Mouse (Mus musculus) forebrain, embryonic 13.5 days (tissue): ENCODE measurements around the gene Krtap4-7. TPM values are rescaled to one million over a fixed set of nuclear protein-coding genes. Genes with fewer than 3 reads are reported as not detected.
"Not testable (repeated sequence)": the region's sequence is repeated elsewhere in the genome, so short reads cannot be mapped to it uniquely, and the experiment has no call there.

Source experiments
- ATAC-seq: fragments of 200-750 bp; cut with Nextera tagmentation; 2 replicates; pipeline ENCODE4 v1.8.0; 2017
- H3K27ac ChIP-seq: fragments of 300-500 bp; sonication (generic); 2 replicates; pipeline ENCODE4 v1.5.1; 2015; ENCODE audit warnings: inconsistent platforms, mild to moderate bottlenecking, moderate library complexity
- H3K27me3 ChIP-seq: fragments of 300-500 bp; sonication (generic); 2 replicates; pipeline ENCODE4 v1.6.1; 2015; ENCODE audit warnings: mild to moderate bottlenecking, inconsistent platforms
- H3K36me3 ChIP-seq: fragments of 300-500 bp; sonication (generic); 2 replicates; pipeline ENCODE4 v1.6.1; 2015; ENCODE audit warnings: mild to moderate bottlenecking, inconsistent platforms; ENCODE audit not compliant: poor library complexity, severe bottlenecking
- H3K4me1 ChIP-seq: fragments of 300-500 bp; sonication (generic); 2 replicates; pipeline ENCODE4 v1.6.1; 2015; ENCODE audit warnings: inconsistent platforms
- H3K4me2 ChIP-seq: fragments of 300-500 bp; sonication (generic); 2 replicates; pipeline ENCODE4 v1.6.1; 2015; ENCODE audit warnings: inconsistent platforms, mild to moderate bottlenecking, moderate library complexity
- H3K4me3 ChIP-seq: fragments of 300-500 bp; sonication (generic); 2 replicates; pipeline ENCODE4 v1.5.1; 2015; ENCODE audit warnings: mild to moderate bottlenecking, inconsistent platforms
- H3K9ac ChIP-seq: fragments of 300-500 bp; sonication (generic); 2 replicates; pipeline ENCODE4 v1.6.1; 2015; ENCODE audit warnings: mild to moderate bottlenecking, inconsistent platforms
- H3K9me3 ChIP-seq: fragments of 300-500 bp; sonication (generic); replicated peaks from 2 replicates; pipeline ENCODE4 v1.6.1; 2016; ENCODE audit warnings: inconsistent platforms
- WGBS: fragments of 180-500 bp; shearing (Covaris S2); methylation state at CpG from one replicate; pipeline ENCODE4 v1.1.7; 2015; 5-methylcytosine and 5-hydroxymethylcytosine counted together
- polyA plus RNA-seq: library from polyadenylated mRNA; unstranded; fragments of >200 nt; fragmentation: Nextera tagmentation; extraction: Ambion mirVana; gene quantifications from 2 replicates; pipeline ENCODE4 v1.2.1, GENCODE M21; 2015

Krtap4-7 gene
- polyA plus RNA-seq, 1 experiment from 2014 or later, result not detected

GRCm38 (mm10) chr11:99637086-99637485, 6.8 kb downstream of the Krtap4-7 start:
- ATAC-seq, result no peak
- H3K9ac ChIP-seq, result no peak overlapping the region
- H3K27ac ChIP-seq, result no peak overlapping the region
- 79% methylated on average over 1 of the region's 1 CpGs for WGBS
- H3K9me3 ChIP-seq, result no peaks in the 10 kb centered on the region
- no peaks in the 10 kb centered on the region for H3K36me3 ChIP-seq
- no peak overlapping the region for H3K4me2 ChIP-seq
- H3K27me3 ChIP-seq, result no peaks in the 10 kb centered on the region
- no peak overlapping the region for H3K4me3 ChIP-seq
- no peaks in the 10 kb centered on the region for H3K4me1 ChIP-seq

- 40% methylated on average over 8 of the region's 8 CpGs for WGBS
- Histone ChIP-seq H3K36me3 (no peaks in the 10 kb centered on the region), H3K9me3 (no peaks in the 10 kb centered on the region), H3K4me2 (no peak within 1 kb of the TSS), H3K27ac (no peak within 1 kb of the TSS), H3K4me3 (no peak within 1 kb of the TSS), H3K4me1 (no peaks in the 10 kb centered on the region), H3K27me3 (no peaks in the 10 kb centered on the region), H3K9ac (no peak within 1 kb of the TSS)
- no peak for ATAC-seq
Observed at GRCm38 (mm10) chr11:99634653-99635134, 9.2 kb downstream of the Krtap4-7 start, which contains the start of gene Krtap4-2. Krtap4-2 (minus strand) TSS chr11:99635084.

DNA sequence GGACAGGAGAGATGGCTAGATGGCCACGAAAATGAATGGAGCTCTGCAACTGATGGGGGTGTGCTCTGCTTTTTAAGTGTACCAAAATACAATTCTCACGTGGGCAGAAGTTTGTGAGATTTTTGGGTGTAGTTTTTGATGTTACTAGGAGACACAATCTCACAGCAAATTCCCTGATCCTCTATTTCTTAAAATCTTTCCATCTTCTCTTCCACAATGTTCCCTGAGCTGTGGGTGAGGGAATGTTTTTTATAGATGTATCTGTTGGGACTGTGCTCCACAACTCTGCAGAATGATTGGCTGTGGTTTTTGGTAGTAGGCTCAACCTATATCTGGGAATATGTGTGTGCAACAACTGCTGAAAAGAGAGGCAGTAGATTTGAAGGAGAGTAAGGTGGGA, 10.6 kb downstream of the Krtap4-7 start:
- H3K27ac ChIP-seq, result no peak overlapping the region
- H3K4me3 ChIP-seq, result no peak overlapping the region
- 76% methylated on average over 2 of the region's 2 CpGs for WGBS
- no peaks in the 10 kb centered on the region for H3K27me3 ChIP-seq
- H3K4me1 ChIP-seq, result no peaks in the 10 kb centered on the region
- H3K36me3 ChIP-seq, result no peaks in the 10 kb centered on the region
- ATAC-seq, result no peak
- H3K4me2 ChIP-seq, result no peak overlapping the region
- no peak overlapping the region for H3K9ac ChIP-seq
- H3K9me3 ChIP-seq, result no peaks in the 10 kb centered on the region

GRCm38 (mm10) chr11:99630890-99631289, 13.0 kb downstream of the Krtap4-7 start:
- ATAC-seq, result no peak
- Histone ChIP-seq H3K27me3 (no peaks in the 10 kb centered on the region), H3K27ac (no peak overlapping the region), H3K9me3 (no peaks in the 10 kb centered on the region), H3K9ac (no peak overlapping the region), H3K4me1 (no peaks in the 10 kb centered on the region), H3K4me3 (no peak overlapping the region), H3K36me3 (no peaks in the 10 kb centered on the region), H3K4me2 (no peak overlapping the region)
- 78% methylated on average over 3 of the region's 3 CpGs for WGBS

- no peaks in the 10 kb centered on the region for H3K4me1 ChIP-seq
- no peaks in the 10 kb centered on the region for H3K9me3 ChIP-seq
- no peak within 1 kb of the TSS for H3K4me2 ChIP-seq
- ATAC-seq, result no peak
- no peak within 1 kb of the TSS for H3K4me3 ChIP-seq
- no peak within 1 kb of the TSS for H3K9ac ChIP-seq
- no peak within 1 kb of the TSS for H3K27ac ChIP-seq
- 87% methylated on average over 4 of the region's 4 CpGs for WGBS
- H3K27me3 ChIP-seq, result no peaks in the 10 kb centered on the region
- H3K36me3 ChIP-seq, result no peaks in the 10 kb centered on the region
Observed at GRCm38 (mm10) chr11:99628138-99628537, 15.8 kb downstream of the Krtap4-7 start, which contains the start of gene Krtap4-1. Krtap4-1 (minus strand) TSS chr11:99628238.

DNA sequence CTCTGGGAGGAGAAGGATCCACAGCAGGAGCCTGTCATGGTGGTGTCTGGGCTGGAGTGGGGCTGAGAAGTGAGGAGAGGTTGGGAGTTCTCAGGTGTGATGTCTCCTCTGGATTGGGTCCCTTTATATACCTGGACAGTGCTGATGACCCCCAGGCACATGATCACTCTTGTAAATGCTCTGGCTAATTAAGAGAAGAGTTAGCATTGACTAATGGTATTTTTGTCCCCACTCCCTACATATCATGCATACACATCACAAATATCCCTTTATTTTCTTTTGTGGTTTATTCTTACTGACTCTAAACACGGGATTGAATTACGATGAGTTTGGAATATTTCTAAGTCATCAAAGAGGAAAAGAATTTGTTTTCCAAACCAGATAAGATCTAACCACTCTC, 23.6 kb downstream of the Krtap4-7 start, which contains the start of gene Gm11562:
Gene Gm11562 (minus strand): TSS at position 101 of the 400 bp plus-strand sequence.
- no peaks in the 10 kb centered on the region for H3K27me3 ChIP-seq
- no peaks in the 10 kb centered on the region for H3K9me3 ChIP-seq
- H3K4me3 ChIP-seq, result no peak within 1 kb of the TSS
- H3K4me1 ChIP-seq, result no peaks in the 10 kb centered on the region
- ATAC-seq, result no peak
- no peaks in the 10 kb centered on the region for H3K36me3 ChIP-seq
- H3K27ac ChIP-seq, result no peak within 1 kb of the TSS
- H3K9ac ChIP-seq, result no peak within 1 kb of the TSS
- no peak within 1 kb of the TSS for H3K4me2 ChIP-seq
- 85% methylated on average over 2 of the region's 2 CpGs for WGBS

DNA sequence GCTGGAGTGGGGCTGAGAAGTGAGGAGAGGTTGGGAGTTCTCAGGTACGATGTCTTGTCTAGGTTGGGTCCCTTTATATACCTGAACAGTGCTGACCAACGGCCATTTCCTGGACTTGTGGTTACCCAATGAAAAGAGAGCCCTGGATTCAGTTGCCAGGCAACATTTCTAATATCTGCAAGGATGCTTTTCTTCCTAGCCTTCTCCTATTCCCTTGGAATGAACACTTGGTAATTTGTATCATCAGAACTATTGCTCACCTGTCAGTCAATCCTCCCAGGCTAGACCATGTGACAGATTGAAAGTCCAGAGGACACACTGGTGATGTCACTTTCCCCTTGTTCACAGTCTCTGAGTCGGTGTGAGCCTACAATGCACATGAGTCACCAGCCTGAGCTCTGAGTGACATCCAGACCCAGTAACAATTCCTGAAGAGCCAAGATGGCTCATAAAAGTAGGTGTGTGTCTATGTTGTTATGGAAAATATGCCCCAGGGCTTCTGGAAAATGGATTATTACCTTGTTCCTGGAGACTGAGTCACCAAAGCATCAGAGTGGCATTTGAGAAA, 29.0 kb downstream of the Krtap4-7 start, which contains the start of gene Krtap2-4:
Gene Krtap2-4 (minus strand): TSS at position 51 of the 568 bp plus-strand sequence.
- H3K27ac ChIP-seq, result no peak within 1 kb of the TSS
- H3K4me3 ChIP-seq, result no peak within 1 kb of the TSS
- no peak within 1 kb of the TSS for H3K4me2 ChIP-seq
- no peaks in the 10 kb centered on the region for H3K9me3 ChIP-seq
- no peaks in the 10 kb centered on the region for H3K36me3 ChIP-seq
- WGBS, result 60% methylated on average over 3 of the region's 3 CpGs
- no peaks in the 10 kb centered on the region for H3K4me1 ChIP-seq
- H3K9ac ChIP-seq, result no peak within 1 kb of the TSS
- no peak for ATAC-seq
- H3K27me3 ChIP-seq, result no peaks in the 10 kb centered on the region

GRCm38 (mm10) chr11:99610089-99610488, 33.8 kb downstream of the Krtap4-7 start, which contains the start of gene Gm11937:
Gm11937 (minus strand) TSS chr11:99610189.
- H3K4me2 ChIP-seq, H3K9me3 ChIP-seq, H3K27ac ChIP-seq, H3K27me3 ChIP-seq, H3K9ac ChIP-seq, H3K4me1 ChIP-seq, ATAC-seq, H3K4me3 ChIP-seq, H3K36me3 ChIP-seq: not testable (repeated sequence)
- WGBS, result 68% methylated on average over 1 of the region's 2 CpGs

DNA sequence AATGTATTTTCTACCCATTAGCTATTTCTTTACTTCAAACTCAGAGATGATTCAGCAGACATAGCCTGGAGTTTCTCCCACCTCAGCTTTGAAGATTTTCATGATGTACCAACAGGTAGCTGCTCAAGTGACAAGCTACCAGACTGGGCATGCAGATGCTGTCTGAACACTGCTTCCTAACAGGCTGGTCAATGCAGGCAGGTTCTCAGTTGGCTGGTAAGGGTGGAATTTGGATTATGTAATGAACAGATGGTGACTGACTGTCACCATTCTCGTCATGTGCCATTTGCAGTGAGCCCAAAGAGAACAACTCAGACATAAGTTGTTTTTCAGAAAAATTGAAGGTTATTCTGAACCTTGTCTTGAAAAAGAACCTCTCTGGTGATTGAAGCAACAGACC, 34.8 kb downstream of the Krtap4-7 start:
- no peak overlapping the region for H3K4me3 ChIP-seq

GRCm38 (mm10) chr11:99603208-99603607, 40.7 kb downstream of the Krtap4-7 start, which contains the start of gene Gm11938:
Gm11938 (minus strand) TSS chr11:99603308.
- H3K9me3 ChIP-seq, H3K4me2 ChIP-seq, H3K9ac ChIP-seq, H3K36me3 ChIP-seq, H3K27me3 ChIP-seq, H3K4me1 ChIP-seq, H3K4me3 ChIP-seq, ATAC-seq, H3K27ac ChIP-seq: not testable (repeated sequence)
- 71% methylated on average over 1 of the region's 1 CpGs for WGBS

More for the DNA sequence above, 34.8 kb downstream of the Krtap4-7 start:
- no peak for ATAC-seq
- H3K4me2 ChIP-seq, result no peak overlapping the region
- no peaks in the 10 kb centered on the region for H3K9me3 ChIP-seq
- no peaks in the 10 kb centered on the region for H3K36me3 ChIP-seq
- 60% methylated on average over 1 of the region's 1 CpGs for WGBS
- no peaks in the 10 kb centered on the region for H3K27me3 ChIP-seq
- H3K9ac ChIP-seq, result no peak overlapping the region
- no peaks in the 10 kb centered on the region for H3K4me1 ChIP-seq
- H3K27ac ChIP-seq, result no peak overlapping the region

DNA sequence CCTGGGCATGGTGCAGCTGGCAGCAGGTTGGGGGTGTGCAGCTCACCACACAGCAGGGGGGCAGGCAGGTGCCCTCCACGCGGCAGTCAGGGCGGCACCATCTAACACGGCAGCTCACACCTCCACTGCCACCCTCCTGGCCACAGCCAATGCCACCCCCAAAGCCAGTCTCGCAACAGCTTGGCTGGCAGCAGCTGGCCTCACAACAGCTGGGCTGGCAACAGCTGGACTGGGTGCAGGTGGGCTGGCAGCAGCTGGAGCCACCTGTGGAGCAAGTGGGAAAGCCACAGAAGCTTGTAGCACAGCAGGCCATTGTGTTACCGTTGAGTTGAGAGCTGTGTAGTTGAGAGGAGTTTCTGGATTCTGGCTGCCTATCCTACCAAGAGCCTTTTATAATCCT, 46.1 kb downstream of the Krtap4-7 start, which contains the start of gene Krtap9-3:
Gene Krtap9-3 (minus strand): TSS at position 364 of the 400 bp plus-strand sequence.
- not testable (repeated sequence) for H3K27me3 ChIP-seq, H3K4me3 ChIP-seq, ATAC-seq, H3K4me1 ChIP-seq, H3K27ac ChIP-seq, H3K36me3 ChIP-seq, H3K9ac ChIP-seq, H3K4me2 ChIP-seq, H3K9me3 ChIP-seq
- WGBS, result 76% methylated on average over 6 of the region's 6 CpGs
